Mouse (Mus musculus): Measurements from ENCODE around the gene Dcaf5.

DNA sequence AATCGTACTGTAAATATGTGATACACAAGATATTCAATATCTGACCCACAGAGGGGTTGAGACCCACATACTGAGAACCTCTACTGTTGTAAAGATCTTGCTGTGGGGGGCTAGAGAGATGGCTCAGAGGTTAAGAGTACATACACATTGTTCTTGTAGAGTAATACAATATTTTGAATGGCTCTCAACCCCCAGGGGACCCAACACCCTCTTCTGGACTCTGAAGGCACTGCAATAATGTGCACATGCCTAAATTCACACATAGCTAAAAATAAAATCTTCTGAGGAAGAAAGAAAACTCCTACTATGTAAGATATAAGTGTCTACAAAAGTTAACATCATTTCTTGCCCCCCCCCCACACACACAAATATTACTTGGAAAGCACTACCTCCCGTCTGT lies 4.6 kb upstream of the Dcaf5 start:
- TF ChIP-seq POLR2A (IDR thresholded peaks at IDR 0.05; ENCODE audit: extremely low read depth, insufficient read depth, low read length) (no peak), CTCF (IDR thresholded peaks at IDR 0.05; ENCODE audit: low read depth, low read length) (peak; percentile 12; the same call in 1 of the 2 replicates)

Measured in liver, adult 2 months (tissue).